Mouse (Mus musculus): ENCODE data around the gene Ucp2.
A peak's percentile ranks its signal among the peaks of the same experiment; 100 is the strongest.
"Not testable (repeated sequence)": the region's sequence is repeated elsewhere in the genome, so short reads cannot be mapped to it uniquely, and the experiment has no call there.

Gene Ucp2

GRCm38 (mm10) chr7:100479100-100479822 is 13.9 kb upstream of the Ucp2 start:
- no peak for DNase-seq (ENCODE audit: low spot score in 2 of 2)

GRCm38 (mm10) chr7:100479823-100480164 is 13.3 kb upstream of the Ucp2 start:
- no peak for DNase-seq (ENCODE audit: low spot score in 2 of 2)

DNA sequence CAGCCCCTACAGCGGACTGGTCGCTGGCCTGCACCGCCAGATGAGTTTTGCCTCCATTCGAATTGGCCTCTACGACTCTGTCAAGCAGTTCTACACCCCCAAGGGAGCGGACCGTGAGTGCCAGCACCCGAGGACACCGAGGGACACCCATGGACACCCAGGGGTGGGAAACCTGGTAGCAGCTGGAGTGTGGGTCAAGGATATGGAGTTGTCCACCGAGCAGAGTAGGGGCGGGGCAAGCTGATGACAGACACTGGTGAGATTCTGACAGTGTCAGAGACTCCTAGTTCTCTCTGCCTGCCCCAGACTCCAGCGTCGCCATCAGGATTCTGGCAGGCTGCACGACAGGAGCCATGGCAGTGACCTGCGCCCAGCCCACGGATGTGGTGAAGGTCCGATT is 13.0 kb upstream of the Ucp2 start:
- no peak for DNase-seq (ENCODE audit: low spot score in 2 of 2)

DNA sequence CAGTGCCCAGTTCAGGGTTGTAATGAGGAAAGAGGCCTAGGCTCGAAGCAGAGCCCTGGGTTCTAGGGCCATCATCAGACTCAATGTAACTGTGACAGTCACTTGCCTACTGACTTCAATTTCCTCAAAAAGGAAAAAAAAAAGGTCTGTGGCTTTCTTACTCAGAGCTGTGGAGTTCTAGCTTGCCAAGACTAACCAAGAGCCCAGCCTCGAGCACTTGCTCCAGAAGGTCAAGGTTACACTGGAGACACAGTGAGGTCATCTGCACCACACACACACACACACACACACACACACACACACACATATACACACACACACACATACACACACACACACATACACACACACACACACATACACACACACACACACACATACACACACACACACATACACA is 11.1 kb upstream of the Ucp2 start:
- DNase-seq (ENCODE audit: low spot score in 2 of 2) = not testable (repeated sequence)

DNA sequence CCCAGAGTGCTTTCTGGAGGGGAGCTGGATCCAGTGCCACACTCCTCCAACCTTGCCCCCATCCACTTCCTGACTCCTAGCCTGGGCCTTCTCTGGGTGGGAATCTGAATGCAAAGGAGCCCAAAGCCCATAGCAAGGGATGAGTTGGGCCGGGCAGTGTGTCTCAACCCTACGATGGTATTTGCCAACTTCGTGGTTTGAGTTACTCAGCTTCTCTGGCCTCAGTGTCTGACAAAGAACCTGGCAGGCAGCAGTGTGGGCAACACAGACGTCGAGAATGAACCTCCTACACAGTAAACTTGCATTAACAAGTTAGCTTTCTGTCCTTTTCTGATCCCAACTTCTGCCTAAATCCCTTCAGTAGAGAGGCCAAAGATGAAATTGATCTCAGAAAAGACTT is 8.6 kb upstream of the Ucp2 start:
- DNase-seq (ENCODE audit: low spot score in 2 of 2) = no peak

DNA sequence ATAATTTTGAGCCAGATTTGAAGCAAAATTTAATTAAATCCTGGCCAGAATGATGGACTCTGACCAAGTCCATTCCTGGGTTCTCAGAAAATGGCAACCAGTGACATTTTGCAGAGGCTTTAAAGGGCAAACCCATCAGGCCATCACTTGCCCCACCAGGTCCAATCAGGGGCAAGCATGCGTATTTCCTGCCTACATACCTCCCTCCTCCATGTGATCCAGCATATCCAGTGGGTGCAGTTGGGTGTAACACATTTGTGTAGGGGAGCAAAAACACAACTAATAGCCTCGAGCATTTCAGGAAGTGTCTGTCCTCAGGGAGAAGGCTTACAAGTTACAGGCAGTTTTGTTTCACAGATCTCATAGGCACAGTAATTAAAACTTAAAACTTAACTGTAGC is 5.8 kb upstream of the Ucp2 start:
- no peak for DNase-seq (ENCODE audit: low spot score in 2 of 2)

- no peak for DNase-seq (ENCODE audit: low spot score in 2 of 2)
These were observed 4.6 kb upstream of the Ucp2 start for GRCm38 (mm10) chr7:100488474-100489048.

- peak in 1 of 2 experiments; percentile 74 for DNase-seq (ENCODE audit: low spot score in 2 of 2)
These were observed 583 bp upstream of the Ucp2 start for GRCm38 (mm10) chr7:100492391-100493116.

DNA sequence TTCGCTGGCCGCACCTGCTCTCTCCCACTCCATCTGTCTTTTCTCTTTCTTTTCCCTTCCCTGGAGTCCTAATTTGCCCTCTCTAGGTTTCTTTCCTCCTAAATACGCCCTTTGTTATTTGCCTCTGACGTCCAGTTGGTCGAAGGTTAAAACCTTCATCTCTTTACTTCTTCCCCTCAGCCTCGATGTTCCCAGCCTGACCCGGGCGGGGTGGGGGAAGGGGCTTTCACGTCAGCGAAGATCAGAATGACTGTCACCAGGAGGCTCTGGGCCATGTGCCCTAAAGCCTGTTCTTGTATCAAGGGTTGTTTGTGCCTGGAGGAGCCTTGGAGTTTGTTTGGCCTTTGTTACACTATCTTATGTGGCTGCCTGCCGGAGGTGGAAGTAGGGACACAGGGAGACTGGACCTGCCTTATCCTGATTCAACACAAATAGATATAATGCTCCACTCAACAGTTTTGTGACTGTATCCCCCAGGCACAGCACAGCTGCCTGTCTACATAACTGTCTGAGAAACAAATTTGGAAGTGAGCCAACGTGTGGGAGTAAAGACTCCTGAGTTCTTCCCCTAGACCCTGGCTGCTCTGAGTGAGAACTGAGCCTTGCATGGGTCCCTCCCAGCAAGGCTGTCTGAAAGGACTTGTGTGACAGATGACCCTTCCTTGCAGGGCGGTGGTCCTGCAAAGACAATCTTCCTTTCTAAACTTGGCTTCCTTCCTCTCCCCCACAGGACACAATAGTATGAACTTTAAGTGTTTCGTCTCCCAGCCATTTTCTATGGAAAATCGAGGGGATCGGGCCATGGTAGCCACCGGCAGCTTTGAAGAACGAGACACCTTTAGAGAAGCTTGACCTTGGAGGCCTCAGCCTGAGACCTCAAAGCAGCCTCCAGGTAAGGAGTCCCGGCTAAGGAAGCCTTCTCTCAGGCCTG is 612 bp downstream of the Ucp2 start:
- DNase-seq (ENCODE audit: low spot score in 2 of 2) = peak; percentile 62 to 82

DNA sequence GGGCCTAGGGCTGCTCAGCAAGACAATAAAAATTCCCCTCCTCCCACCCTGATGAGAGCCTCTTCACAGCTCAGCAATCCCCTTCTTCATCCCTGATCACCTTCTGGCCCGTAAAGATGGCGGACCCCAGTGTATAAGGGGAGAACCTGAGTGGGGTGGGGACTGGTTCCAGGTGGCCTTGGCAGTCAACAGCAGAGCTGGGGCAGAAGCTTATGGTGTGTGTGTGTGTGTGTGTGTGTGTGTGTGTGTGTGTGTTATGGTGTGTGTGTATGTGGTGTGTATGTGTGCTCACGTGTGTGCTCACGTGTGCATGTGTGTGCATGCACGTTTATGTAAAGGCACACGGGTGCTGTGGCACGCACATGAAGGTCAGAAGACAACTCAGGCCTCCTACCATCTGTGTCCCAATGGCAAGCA is 1.3 kb downstream of the Ucp2 start:
- peak in 1 of 2 experiments; percentile 74 for DNase-seq (ENCODE audit: low spot score in 2 of 2)

GRCm38 (mm10) chr7:100495042-100495441 is 1.9 kb downstream of the Ucp2 start:
- peak in 1 of 2 experiments; percentile 67 for DNase-seq (ENCODE audit: low spot score in 2 of 2)

DNA sequence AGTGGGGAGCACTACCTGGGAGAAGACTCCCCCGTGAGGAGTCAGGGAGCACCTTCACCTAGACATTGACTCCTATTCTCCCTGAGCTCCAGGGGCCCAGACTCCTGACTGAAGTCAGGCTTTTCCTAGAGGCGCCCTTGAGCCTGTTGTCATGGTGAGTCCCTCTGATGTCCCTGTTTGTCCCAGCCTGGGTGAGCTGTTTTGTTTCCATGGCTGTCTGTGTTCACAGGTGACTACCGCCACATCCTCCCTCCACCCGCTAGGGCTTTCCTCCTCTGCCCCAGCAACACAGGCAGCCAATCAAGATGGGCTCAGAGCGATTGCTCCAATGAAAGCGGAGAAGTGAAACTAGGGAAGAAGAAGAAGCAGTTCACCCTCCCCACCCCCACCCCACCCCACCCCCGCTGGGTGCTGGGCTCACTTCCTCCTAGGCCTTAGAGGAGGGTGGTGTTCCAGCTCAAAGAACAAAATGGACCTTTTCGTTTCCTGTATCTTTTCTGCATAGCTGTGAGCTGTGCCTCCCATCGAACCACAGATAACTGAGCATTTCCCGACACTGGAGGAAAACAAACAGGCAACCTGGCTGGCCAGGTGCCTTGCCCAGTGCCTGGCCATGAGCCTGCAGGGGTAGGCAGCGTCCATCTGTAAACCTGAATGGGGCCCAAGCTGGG is 2.6 kb downstream of the Ucp2 start:
- peak; percentile 78 to 86 for DNase-seq (ENCODE audit: low spot score in 2 of 2)

- DNase-seq (ENCODE audit: low spot score in 2 of 2) = no peak
These were observed 3.2 kb downstream of the Ucp2 start for GRCm38 (mm10) chr7:100496371-100496770.

- DNase-seq (ENCODE audit: low spot score in 2 of 2) = no peak
These were observed 3.7 kb downstream of the Ucp2 start for GRCm38 (mm10) chr7:100496791-100497190.

GRCm38 (mm10) chr7:100497402-100497801 is 4.3 kb downstream of the Ucp2 start:
- no peak for DNase-seq (ENCODE audit: low spot score in 2 of 2)

DNA sequence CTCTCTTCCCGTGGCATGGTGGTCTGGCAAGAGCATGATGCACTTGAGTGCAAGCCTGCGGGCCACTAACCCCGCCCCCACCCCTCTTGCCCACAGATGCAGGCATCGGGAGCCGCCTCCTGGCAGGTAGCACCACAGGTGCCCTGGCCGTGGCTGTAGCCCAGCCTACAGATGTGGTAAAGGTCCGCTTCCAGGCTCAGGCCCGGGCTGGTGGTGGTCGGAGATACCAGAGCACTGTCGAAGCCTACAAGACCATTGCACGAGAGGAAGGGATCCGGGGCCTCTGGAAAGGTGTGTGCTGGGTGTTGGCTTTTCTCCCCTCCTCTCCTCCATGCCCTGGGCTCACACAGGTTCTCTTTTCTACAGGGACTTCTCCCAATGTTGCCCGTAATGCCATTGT is 4.8 kb downstream of the Ucp2 start:
- DNase-seq (ENCODE audit: low spot score in 2 of 2) = peak in 1 of 2 experiments; percentile 64

GRCm38 (mm10) chr7:100499465-100499864 is 6.3 kb downstream of the Ucp2 start:
- peak in 1 of 2 experiments; percentile 56 for DNase-seq (ENCODE audit: low spot score in 2 of 2)

- peak; percentile 53 to 79 for DNase-seq (ENCODE audit: low spot score in 2 of 2)
These were observed 7.3 kb downstream of the Ucp2 start for GRCm38 (mm10) chr7:100500276-100500977.

DNA sequence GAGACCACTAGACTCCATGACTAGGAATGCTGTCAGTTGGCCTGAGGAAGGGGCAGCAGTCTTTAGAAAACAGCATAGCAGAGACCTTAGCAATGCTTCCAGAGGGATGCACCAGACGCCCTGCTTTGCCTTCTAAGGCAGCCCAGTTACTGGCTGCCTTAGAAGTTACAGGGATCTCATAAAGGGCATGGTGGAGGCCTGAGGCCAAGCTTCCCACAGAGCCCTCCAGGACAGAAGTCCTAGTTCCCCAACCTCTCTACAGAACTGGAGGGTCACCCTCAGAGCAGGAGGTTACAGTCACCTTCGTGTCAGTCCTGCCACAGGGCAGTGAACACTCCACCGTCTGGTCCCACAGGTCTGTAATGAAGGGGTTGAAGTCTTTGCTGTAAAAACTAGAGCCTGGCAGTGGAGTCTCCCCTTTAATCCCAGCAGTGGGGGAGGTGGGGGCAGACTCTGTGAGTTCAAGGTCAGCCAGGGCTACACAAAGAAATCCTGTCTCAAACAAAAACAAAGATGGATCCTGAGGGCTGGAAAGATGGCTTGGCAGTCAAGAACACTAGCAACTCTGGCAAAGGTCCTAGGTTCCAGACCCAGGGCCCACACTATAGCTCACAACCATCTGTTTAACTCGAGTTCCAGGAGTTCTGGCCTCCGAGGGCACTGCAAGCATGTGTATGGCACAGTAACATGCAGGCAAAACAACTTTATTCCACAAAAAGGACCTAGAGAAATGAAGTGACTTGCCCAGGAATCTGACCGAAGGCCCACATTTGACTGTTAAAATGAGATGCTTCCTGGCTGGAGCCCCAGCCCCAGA is 8.1 kb downstream of the Ucp2 start:
- DNase-seq (ENCODE audit: low spot score in 2 of 2) = peak; percentile 48 to 76

All from spleen, postnatal 4 days (tissue).